Mouse (Mus musculus) midbrain, postnatal 0 days (tissue): ENCODE data around the gene Glis3. TPM values are rescaled to one million over a fixed set of nuclear protein-coding genes. Genes with fewer than 3 reads are reported as not detected.
A peak's percentile ranks its signal among the peaks of the same experiment; 100 is the strongest.

Source experiments
- ATAC-seq: fragments of 200-750 bp; cut with Nextera tagmentation; 2 replicates; pipeline ENCODE4 v1.8.0; 2017; ENCODE audit warnings: moderate number of reproducible peaks, mild to moderate bottlenecking, moderate TSS enrichment, moderate library complexity; ENCODE audit not compliant: low FRiP score
- DNase-seq: peaks from one replicate; pipeline ENCODE4 v3.0.0-alpha.2; 2015; ENCODE audit warnings: low spot score
- H3K27ac ChIP-seq: fragments of 300-500 bp; sonication (generic); 2 replicates; pipeline ENCODE4 v1.5.1; 2014; ENCODE audit warnings: low read depth, mild to moderate bottlenecking, low read length, mixed read lengths
- H3K27me3 ChIP-seq: fragments of 300-500 bp; sonication (generic); 2 replicates; pipeline ENCODE4 v1.6.1; 2014; ENCODE audit warnings: low read length, control low read depth, mixed read lengths; ENCODE audit not compliant: insufficient read depth
- H3K36me3 ChIP-seq: fragments of 300-500 bp; sonication (generic); 2 replicates; pipeline ENCODE4 v1.6.1; 2014; ENCODE audit warnings: low read length, control low read depth, mixed read lengths; ENCODE audit not compliant: insufficient read depth
- H3K4me1 ChIP-seq: fragments of 300-500 bp; sonication (generic); 2 replicates; pipeline ENCODE4 v1.6.1; 2014; ENCODE audit warnings: mild to moderate bottlenecking, control low read depth, antibody characterized with exemption, low read length, mixed read lengths; ENCODE audit not compliant: insufficient read depth
- H3K4me2 ChIP-seq: fragments of 300-500 bp; sonication (generic); 2 replicates; pipeline ENCODE4 v1.6.1; 2014; ENCODE audit warnings: low read depth, mild to moderate bottlenecking, low read length, mixed read lengths; ENCODE audit not compliant: poor library complexity, severe bottlenecking
- H3K4me3 ChIP-seq: fragments of 300-500 bp; sonication (generic); 2 replicates; pipeline ENCODE4 v1.5.1; 2014; ENCODE audit warnings: low read depth, mild to moderate bottlenecking, low read length, moderate library complexity
- H3K9ac ChIP-seq: fragments of 300-500 bp; sonication (generic); replicated peaks from 2 replicates; pipeline ENCODE4 v1.6.1; 2014; ENCODE audit warnings: mild to moderate bottlenecking, low read length, moderate library complexity, mixed read lengths; ENCODE audit not compliant: poor library complexity, severe bottlenecking
- H3K9me3 ChIP-seq: fragments of 300-500 bp; sonication (generic); 2 replicates; pipeline ENCODE4 v1.6.1; 2016; ENCODE audit warnings: low read length, control low read depth
- CTCF ChIP-seq: IDR thresholded peaks from 2 replicates; pipeline ENCODE4 v1.5.1; 2016; ENCODE audit warnings: antibody characterized with exemption, mild to moderate bottlenecking
- WGBS: fragments of 180-500 bp; shearing (Covaris S2); extraction: QIAGEN DNeasy Blood & Tissue Kit; methylation state at CpG from one replicate; pipeline ENCODE4 v1.1.7; 2014; 5-methylcytosine and 5-hydroxymethylcytosine counted together
- polyA plus RNA-seq: library from polyadenylated mRNA; unstranded; fragments of >200 nt; fragmentation: Nextera tagmentation; extraction: Ambion mirVana; gene quantifications from 2 replicates; pipeline ENCODE4 v1.2.1, GENCODE M21; 2015
- total RNA-seq: library from RNA; depleted of rRNA; stranded (reverse); fragments of >200 nt; gene quantifications from 2 replicates; pipeline ENCODE4 v1.2.3, GENCODE M21; 2014

Gene Glis3
- total and polyA plus RNA-seq, 2 experiments from 2014 or later: 1.2 to 27.1 TPM

DNA sequence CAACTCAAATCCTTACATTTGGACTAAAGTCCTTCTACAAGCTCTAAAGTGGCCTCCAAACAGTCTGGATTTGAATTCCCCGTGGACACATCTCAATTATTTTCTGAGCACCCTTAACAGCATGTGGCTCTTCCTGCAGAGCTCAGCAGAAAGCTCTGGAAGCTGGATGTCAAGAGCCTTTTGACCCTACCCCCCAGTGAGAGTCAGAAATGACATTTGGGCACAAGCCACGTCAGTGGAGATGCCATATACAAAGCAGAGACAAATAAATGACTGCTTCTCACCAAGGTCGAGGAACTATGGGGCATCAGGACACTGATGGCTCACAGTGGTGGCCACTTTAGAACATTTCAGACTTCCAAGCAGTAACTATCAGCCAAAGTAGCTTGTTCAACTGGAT is 146.3 kb downstream of the Glis3 start:
- Histone ChIP-seq H3K27me3 (no peaks in the 10 kb centered on the region), H3K9ac (no peak overlapping the region), H3K4me2 (no peak overlapping the region), H3K36me3 (no peaks in the 10 kb centered on the region), H3K27ac (no peak overlapping the region), H3K9me3 (no peaks in the 10 kb centered on the region), H3K4me1 (no peaks in the 10 kb centered on the region), H3K4me3 (no peak overlapping the region)
- 83% methylated on average over 3 of the region's 3 CpGs for WGBS
- ATAC-seq (no peak), DNase-seq (no peak)
- no peak for TF ChIP-seq CTCF

DNA sequence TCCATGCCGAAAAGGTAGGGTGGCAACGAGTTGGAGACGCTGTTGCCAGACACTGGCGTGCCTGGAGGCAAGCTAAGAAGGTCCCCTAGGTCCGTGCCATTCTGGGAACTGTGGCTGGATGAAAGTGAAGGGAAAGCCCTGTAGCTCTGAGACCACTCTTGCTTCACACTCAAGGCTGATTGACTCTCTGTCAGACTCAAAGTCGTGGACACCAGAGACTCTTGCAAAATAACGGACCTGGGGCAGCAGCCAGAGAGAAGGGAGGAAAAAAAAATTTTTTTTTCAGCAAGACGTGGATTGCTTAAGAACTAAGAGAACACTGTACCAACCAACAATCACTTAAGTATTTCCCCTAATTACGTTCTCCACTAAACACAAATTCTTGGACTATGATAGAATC is 148.1 kb downstream of the Glis3 start:
- no peak for TF ChIP-seq CTCF
- no peak overlapping the region for H3K4me3 ChIP-seq

DNA sequence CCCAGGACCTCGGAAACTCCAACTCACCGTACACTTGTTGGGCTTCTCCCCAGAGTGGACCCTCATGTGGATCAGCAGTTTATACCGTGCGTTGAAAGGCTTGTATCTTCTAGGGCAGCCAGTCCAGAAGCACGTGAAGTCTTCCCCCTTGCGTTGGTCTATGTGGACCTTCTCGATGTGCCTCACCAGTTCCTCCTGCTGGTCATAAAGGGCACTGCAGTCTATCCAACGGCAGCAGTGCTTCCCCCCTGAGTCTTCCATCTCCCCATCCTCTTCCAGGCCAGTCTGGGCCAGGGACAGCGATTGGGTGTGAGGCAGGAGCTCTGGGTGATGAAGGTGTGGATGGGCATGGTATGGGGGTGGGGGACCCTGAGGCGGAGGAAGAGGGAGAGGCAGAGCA is 149.0 kb downstream of the Glis3 start:
- H3K27me3 ChIP-seq: no peaks in the 10 kb centered on the region
- peak; percentile 62 for TF ChIP-seq CTCF
- no peaks in the 10 kb centered on the region for H3K9me3 ChIP-seq
- no peak for ATAC-seq
- no peak overlapping the region for H3K4me3 ChIP-seq
- H3K27ac ChIP-seq: no peak overlapping the region
- H3K9ac ChIP-seq: no peak overlapping the region
- H3K4me1 ChIP-seq: no peaks in the 10 kb centered on the region
- WGBS: 79% methylated on average over 10 of the region's 10 CpGs
- no peaks in the 10 kb centered on the region for H3K36me3 ChIP-seq
- DNase-seq: no peak
- no peak overlapping the region for H3K4me2 ChIP-seq

More for the DNA sequence above, 148.1 kb downstream of the Glis3 start:
- Histone ChIP-seq H3K4me2 (no peak overlapping the region), H3K27me3 (no peaks in the 10 kb centered on the region), H3K27ac (no peak overlapping the region), H3K9me3 (no peaks in the 10 kb centered on the region), H3K9ac (no peak overlapping the region), H3K4me1 (no peaks in the 10 kb centered on the region), H3K36me3 (no peaks in the 10 kb centered on the region)
- 87% methylated on average over 9 of the region's 9 CpGs for WGBS
- DNase-seq (no peak), ATAC-seq (no peak)

DNA sequence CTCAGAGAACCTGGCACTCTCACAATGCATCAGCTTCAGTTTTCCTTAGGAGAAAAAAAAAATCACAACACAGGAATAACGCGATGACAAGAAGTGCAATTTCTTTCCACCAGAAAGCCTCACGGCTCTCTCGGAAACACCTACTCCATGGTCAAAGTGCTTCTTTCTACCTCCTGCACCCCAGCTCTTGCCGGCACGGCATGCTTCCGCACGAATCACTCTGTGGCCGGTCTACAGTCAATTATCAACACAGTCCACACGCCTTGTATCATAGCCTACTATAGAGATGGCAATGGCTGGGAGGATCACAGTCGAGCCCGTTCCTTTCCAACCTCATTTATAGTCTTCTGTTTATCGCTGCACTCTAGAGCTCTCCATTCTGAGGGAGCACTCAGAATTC is 150.9 kb downstream of the Glis3 start:
- Histone ChIP-seq H3K4me2 (no peak overlapping the region), H3K36me3 (no peaks in the 10 kb centered on the region), H3K27ac (0 out of 2 replicates have a peak overlapping the region, but pooled peaks have one; percentile 12), H3K4me1 (no peaks in the 10 kb centered on the region), H3K27me3 (no peaks in the 10 kb centered on the region), H3K9me3 (no peaks in the 10 kb centered on the region), H3K4me3 (no peak overlapping the region), H3K9ac (no peak overlapping the region)
- no peak for ATAC-seq
- WGBS: 78% methylated on average over 13 of the region's 13 CpGs
- no peak for TF ChIP-seq CTCF
- DNase-seq: no peak

DNA sequence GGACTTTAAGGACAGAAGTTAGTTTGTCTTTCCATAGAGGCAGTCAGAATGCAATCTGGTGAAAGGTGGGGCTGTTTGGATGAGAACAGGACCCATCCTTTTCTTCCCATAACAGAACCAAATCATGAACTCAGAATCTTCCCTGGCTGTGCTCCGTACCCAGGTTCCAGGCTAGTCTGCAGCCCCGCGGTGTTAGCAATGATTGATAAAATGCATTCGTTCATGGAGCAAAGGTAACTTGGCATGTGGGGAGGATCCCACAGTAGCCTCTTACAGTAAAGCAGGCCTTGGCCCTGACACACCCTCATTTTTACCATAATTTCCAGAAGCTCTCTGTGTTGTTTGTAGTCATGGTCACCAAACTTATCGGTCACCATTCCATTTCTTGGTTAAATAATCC is 152.4 kb downstream of the Glis3 start:
- TF ChIP-seq CTCF: no peak
- DNase-seq (no peak), ATAC-seq (no peak)
- no peak overlapping the region for H3K4me2 ChIP-seq
- H3K36me3 ChIP-seq: no peaks in the 10 kb centered on the region
- H3K9ac ChIP-seq: no peak overlapping the region
- H3K4me1 ChIP-seq: no peaks in the 10 kb centered on the region
- H3K4me3 ChIP-seq: no peak overlapping the region
- no peak overlapping the region for H3K27ac ChIP-seq
- H3K27me3 ChIP-seq: no peaks in the 10 kb centered on the region
- WGBS: 96% methylated on average over 5 of the region's 5 CpGs
- H3K9me3 ChIP-seq: no peaks in the 10 kb centered on the region

DNA sequence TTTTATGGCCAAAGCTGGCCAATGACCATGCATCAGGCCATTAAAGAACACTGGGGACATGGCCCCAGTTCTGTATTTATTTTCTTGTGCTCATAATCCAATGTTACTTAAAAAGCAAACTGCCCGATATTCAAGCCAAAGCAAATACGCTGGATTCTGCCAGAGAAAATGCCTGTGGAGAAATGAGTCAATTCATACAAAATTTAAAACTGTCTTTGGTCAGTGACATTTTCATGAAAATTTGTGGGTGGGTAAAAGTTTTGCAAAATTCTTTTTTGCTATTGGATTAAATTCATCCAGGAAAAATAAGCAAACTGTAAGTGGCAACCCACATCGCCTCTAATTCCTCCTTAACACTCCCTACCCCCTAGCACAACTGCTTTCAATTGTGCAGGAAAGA is 154.5 kb downstream of the Glis3 start:
- WGBS: 86% methylated on average over 3 of the region's 3 CpGs
- DNase-seq: no peak
- no peak overlapping the region for H3K27ac ChIP-seq
- no peak overlapping the region for H3K4me2 ChIP-seq
- no peaks in the 10 kb centered on the region for H3K4me1 ChIP-seq
- ATAC-seq: no peak
- H3K27me3 ChIP-seq: no peaks in the 10 kb centered on the region
- no peak overlapping the region for H3K4me3 ChIP-seq
- TF ChIP-seq CTCF: no peak
- no peak overlapping the region for H3K9ac ChIP-seq
- no peaks in the 10 kb centered on the region for H3K9me3 ChIP-seq
- no peaks in the 10 kb centered on the region for H3K36me3 ChIP-seq
